Mouse (Mus musculus): ENCODE measurements around the gene 1700025G04Rik.

DNA sequence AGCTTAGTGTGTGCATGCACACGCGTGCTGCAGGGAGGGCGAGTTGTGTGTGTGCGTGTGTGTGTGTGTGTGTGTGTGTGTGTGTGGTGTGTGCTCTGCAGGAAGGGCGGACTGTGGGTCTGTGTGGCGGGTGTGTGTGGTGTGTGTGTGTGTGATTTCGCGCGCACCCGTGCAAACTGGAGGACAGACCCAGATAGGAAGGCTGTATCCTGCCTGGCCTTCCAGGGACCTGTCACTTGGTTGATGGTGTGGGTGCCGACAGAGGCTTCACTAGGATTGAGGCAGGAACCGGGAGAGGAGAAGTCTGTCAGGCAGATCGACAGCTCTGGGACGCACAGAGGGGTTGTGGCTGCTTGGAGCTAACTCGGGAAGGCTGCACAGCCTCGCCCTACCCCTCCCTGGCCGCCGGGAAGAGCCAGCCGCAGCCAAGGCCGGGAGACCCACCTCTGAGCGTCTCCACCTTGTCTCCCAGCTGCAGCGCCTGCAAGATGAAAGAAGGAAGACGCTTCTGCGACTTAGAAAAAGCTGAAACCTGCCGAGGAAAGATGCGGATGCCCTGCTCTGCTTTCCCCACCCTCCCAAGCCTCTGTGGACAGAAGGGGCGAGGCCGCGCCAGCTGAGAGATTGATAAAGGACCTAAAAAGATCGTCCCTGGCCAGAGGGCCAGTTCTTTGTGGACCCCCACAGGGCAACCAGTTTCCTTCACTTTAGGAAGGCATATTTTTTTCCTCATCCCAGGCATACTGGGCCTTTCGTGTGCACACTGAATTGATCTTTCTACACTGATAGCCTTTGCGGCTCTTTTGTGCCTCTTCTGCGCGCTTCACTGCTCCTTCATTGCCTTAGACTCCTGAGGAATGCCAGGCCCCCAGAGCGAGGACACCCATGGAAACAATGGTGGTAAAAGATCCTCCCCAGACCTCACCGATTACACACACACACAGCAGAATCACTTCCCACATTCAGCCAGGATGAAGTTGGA, 930 bp upstream of the 1700025G04Rik start:
- TF ChIP-seq POLR2A (IDR thresholded peaks at IDR 0.05; ENCODE audit: borderline replicate concordance, extremely low read depth, low read depth, low read length) (no peak), CTCF (IDR thresholded peaks at IDR 0.05; ENCODE audit: insufficient read depth, low read length) (no peak)
